Mouse (Mus musculus) embryonic fibroblast, embryonic 13.5 days (primary cell): ENCODE data around the gene Ryk. TPM values are rescaled to one million over a fixed set of nuclear protein-coding genes. Genes with fewer than 3 reads are reported as not detected.

ENCODE experiments used
- H3K27ac ChIP-seq: 2 replicates; pipeline ENCODE4 v1.5.1; 2012; ENCODE audit warnings: low read length, control low read depth, inconsistent platforms; ENCODE audit not compliant: insufficient read depth
- H3K4me1 ChIP-seq: 2 replicates; pipeline ENCODE4 v1.6.1; 2011; ENCODE audit warnings: low read length; ENCODE audit not compliant: control insufficient read depth, insufficient read depth
- H3K4me3 ChIP-seq: 2 replicates; pipeline ENCODE4 v1.5.1; 2011; ENCODE audit warnings: mild to moderate bottlenecking, control low read depth, low read length; ENCODE audit not compliant: insufficient read depth
- CTCF ChIP-seq: IDR thresholded peaks from 2 replicates; pipeline ENCODE4 v1.5.1; 2011; ENCODE audit warnings: mild to moderate bottlenecking, control low read depth, low read length, moderate library complexity, borderline replicate concordance; ENCODE audit not compliant: insufficient read depth
- POLR2A ChIP-seq: IDR thresholded peaks from 2 replicates; pipeline ENCODE4 v1.6.1; 2011; ENCODE audit warnings: low read depth, mild to moderate bottlenecking, control low read depth, low read length, moderate library complexity
- polyA plus RNA-seq: library from polyadenylated mRNA; stranded (reverse); fragments of >200 nt; gene quantifications from 2 replicates; pipeline ENCODE4 v1.2.4, GENCODE M21; 2011; ENCODE audit warnings: low read depth; ENCODE audit not compliant: missing spikeins, insufficient read length

Ryk gene
- polyA plus RNA-seq, 1 experiment = 217 TPM

DNA sequence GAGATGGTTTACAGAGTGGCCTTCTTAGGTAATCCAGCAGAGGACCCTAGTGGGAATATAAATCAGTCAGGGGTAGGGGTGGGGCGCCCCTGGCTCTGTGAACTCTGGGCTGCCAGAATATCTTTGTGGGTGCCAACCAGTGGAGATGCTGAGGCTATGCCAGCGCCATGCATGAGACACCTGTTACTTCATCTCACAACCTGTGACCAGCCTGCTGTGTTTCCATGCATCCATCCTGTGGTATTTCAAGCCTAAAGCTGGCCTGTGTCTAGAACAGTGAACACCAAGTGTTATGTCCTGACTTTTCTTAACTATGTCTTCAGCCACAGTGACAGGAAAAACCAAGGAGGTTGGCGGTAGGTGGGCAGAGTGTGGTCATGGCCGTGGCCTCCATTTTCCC, 3.2 kb upstream of the Ryk start:
- Histone ChIP-seq H3K4me1 (no peaks in the 10 kb centered on the region), H3K27ac (no peak overlapping the region), H3K4me3 (no peak overlapping the region)
- TF ChIP-seq CTCF (no peak), POLR2A (no peak)

DNA sequence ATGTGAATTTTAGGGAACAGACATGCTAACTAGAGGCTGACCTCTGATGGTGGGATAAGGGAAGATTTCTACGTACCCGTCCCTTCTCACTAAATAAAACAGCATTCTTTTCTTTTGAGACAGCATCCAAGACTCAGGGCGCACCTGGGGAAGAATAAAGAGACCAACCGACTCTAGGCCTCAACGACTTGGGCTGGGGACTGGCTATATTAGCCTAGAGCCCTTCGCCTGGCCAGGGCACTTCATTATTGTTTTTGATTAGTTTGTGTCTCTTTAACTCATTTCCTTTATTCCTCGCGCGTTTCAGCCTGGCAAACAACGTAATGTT, 339 bp upstream of the Ryk start:
- Histone ChIP-seq H3K4me1 (0 out of 2 replicates have a peak, but pooled peaks cover 4% of the 10 kb centered on the region), H3K4me3 (peak overlapping the region; percentile 2; the same call in 1 of the 2 replicates), H3K27ac (no peak overlapping the region)
- no peak for TF ChIP-seq POLR2A
- no peak for TF ChIP-seq CTCF

DNA sequence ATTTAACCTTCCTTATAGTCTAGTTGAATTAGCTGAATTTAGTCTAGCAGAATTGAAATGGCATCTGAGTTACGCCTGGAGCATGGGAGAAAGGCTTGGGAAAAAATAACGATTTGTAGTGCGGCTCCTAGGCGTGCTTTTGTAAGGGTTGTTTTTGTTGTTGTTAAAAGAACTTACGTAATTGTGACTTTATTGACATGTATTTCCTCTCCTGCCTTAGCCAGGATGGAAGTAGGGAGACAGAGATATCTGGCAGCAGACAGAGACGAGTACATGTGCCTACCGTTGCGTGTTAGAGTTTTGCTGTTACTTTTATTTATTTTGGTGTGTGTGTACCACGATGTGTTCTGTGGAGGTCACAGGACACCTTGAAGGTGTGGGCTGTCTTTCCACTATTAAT, 1.6 kb downstream of the Ryk start:
- TF ChIP-seq CTCF (no peak), POLR2A (no peak)
- H3K4me1 ChIP-seq = peaks cover 17% of the 10 kb centered on the region; the same call in 1 of the 2 replicates

DNA sequence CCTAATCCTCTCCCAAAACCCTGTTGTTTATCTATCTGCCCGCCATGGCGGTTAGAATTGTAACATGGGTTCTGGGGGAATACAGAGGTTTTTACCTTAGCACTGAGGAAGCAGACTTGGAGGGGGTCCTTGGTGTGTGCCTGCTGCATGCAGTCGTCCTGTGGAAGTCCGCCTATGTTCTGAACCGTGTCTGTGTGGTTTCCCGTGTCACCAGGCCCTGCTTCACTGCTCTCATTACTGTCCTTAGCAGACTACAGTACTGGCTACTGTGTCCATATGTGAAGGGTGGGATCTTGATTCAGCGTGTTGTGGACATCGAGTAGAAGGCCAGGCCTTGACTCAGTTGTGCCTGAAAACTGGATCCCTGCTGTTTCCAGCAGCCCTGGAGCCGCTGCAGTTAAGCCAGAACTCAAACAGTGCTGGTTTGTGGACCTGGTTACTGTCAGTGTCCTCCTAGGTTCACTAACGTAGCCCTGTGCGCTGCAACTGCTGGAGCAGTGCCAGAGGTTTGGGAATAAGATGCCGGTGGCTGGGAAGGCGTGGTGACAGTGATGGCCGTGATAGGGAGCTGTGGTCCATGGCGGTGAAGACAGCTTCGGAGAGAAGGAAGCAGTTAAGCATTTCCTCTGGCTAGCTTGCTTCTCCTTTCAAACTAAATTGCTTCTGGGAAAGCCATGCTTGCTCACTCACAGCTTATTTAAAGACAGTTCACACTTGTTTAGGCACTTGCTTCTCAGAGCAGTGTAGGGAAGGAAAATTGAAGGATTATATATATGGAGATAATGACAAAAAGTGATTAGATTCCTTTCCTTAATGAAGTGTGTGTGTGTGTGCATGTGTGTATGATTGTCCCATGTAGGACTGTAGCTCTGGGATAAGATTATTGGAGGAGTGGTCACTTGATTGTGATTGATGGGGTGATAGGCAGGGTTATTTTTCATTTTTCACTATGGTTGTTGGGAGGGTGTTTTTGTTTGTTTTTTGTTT, 6.4 kb downstream of the Ryk start:
- no peak overlapping the region for H3K4me3 ChIP-seq
- 0 out of 2 replicates have a peak, but pooled peaks have one; percentile 10 for TF ChIP-seq POLR2A
- no peak for TF ChIP-seq CTCF
- H3K27ac ChIP-seq = peak overlapping the region; percentile 97
- H3K4me1 ChIP-seq = peaks cover 34% of the 10 kb centered on the region

More for the DNA sequence above, 1.6 kb downstream of the Ryk start:
- no peak overlapping the region; the same call in 1 of the 2 replicates for H3K27ac ChIP-seq
- peak overlapping the region; percentile 74 for H3K4me3 ChIP-seq

DNA sequence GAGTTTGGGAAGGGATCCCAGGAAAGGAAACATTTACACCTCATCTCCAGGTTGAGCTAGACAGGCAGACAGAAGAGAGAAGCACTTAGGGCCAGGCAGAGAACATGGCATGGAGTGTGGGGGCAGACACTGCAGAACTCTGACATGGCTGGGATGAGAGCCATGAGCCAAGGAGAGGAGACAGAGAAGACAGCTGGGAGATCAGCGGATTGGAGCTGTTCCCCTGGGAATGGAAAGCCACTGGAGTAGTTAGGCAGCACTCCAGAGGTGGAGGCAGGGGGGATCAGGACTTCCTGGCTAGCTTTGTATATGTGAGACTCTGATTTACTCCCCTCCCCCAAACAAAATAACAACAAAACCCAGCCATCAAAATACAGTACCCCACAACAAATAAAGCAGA, 7.1 kb downstream of the Ryk start:
- Histone ChIP-seq H3K27ac (peak overlapping the region; percentile 97), H3K4me3 (no peak overlapping the region), H3K4me1 (peaks cover 34% of the 10 kb centered on the region)
- no peak for TF ChIP-seq CTCF
- no peak for TF ChIP-seq POLR2A

DNA sequence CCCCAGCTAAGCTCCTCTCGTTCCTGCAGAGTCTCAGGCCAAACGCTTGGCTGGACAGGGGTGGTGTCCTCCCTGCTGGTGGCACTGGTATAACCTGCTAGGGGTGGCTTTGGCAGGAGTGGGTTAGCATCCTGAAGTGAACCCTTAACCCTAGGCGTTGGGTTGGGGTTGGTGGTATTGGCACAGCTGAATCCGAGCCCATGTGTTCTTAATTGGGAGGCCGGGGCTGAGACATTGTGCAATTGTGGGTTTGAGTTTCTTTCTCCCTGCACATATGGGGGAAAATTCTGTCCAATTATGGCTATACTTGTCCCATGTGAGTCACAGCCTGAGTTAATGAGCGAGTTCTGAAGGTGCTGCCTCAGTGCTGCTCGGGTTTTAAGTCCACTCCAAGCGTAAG, 7.8 kb downstream of the Ryk start:
- H3K27ac ChIP-seq = peak overlapping the region; percentile 97
- peaks cover 39% of the 10 kb centered on the region for H3K4me1 ChIP-seq

DNA sequence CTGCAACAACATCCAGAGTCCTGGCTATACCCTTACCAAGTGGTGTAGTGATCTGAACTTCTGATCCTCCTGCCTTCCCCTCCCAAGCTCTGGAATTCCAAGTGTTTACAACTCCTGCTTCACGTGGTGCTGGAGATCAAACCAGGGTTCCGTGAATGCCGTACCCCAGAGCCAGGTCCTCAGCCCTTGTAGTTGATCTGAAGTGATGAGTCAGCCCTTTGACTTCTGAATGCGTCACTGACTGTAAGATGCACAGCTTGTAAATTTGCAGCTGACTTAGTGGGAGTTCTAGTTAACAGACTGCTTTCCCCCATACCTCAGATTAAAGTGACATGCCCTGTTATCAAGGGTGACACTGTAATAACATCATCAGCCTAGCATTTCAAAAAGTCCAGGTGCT, 8.9 kb downstream of the Ryk start:
- peak overlapping the region; percentile 97 for H3K27ac ChIP-seq

More for the DNA sequence above, 7.8 kb downstream of the Ryk start:
- TF ChIP-seq CTCF (no peak), POLR2A (0 out of 2 replicates have a peak, but pooled peaks have one; percentile 30)
- no peak overlapping the region for H3K4me3 ChIP-seq

DNA sequence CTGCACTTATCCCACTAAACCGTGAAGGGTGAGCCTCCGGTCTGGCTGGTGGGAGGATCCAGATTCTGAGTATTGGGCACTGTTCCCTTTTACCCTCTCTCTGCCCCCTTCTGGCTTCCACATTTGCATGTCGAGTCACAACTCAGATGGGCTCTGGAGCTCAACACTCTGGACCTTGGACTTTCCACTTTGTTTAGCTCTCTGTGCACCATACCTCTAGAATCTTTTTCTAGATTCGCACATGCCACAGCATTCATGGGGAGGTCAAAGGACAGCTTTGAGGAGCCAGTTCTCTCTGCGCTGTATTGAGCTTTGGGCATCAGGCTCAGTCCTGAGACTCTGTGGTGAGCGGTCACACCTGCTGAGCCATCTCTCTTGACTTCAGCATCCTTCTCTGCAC, 11.1 kb downstream of the Ryk start:
- no peak overlapping the region for H3K4me3 ChIP-seq
- no peak overlapping the region for H3K27ac ChIP-seq
- TF ChIP-seq CTCF = no peak
- TF ChIP-seq POLR2A = no peak
- H3K4me1 ChIP-seq = peaks cover 31% of the 10 kb centered on the region

More for the DNA sequence above, 8.9 kb downstream of the Ryk start:
- H3K4me3 ChIP-seq = no peak overlapping the region
- peaks cover 44% of the 10 kb centered on the region for H3K4me1 ChIP-seq
- TF ChIP-seq POLR2A = no peak
- TF ChIP-seq CTCF = no peak

DNA sequence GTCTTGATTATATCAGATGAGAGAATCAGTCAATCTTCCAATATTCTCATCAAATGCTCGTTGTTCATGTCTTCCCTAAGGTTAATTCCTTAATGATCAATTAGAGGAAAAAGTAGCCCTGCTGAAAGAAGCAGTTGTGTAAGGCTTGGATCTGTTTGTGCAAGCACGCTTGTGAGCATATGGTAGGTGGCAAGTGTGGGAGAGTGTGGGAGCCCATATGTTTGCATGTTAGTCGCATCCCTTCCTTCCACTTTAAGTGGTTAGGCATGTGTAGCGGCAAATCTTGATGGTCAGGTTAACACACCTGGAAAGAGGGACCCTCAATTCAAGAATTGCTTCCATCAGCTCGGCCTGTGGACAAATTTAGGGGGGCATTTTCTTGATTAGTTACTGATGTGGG, 11.6 kb downstream of the Ryk start:
- no peak overlapping the region for H3K27ac ChIP-seq
- H3K4me1 ChIP-seq = peaks cover 27% of the 10 kb centered on the region
- TF ChIP-seq POLR2A (no peak), CTCF (no peak)
- no peak overlapping the region for H3K4me3 ChIP-seq
